Mouse (Mus musculus) neural tube, embryonic 10.5 days (tissue): ENCODE results near the gene Ubap2l.

ENCODE experiments used
- DNase-seq: peaks from one replicate; pipeline ENCODE4 v3.0.0-alpha.2; 2017; ENCODE audit warnings: low spot score; ENCODE audit errors: extremely low spot score

The Ubap2l gene

DNA sequence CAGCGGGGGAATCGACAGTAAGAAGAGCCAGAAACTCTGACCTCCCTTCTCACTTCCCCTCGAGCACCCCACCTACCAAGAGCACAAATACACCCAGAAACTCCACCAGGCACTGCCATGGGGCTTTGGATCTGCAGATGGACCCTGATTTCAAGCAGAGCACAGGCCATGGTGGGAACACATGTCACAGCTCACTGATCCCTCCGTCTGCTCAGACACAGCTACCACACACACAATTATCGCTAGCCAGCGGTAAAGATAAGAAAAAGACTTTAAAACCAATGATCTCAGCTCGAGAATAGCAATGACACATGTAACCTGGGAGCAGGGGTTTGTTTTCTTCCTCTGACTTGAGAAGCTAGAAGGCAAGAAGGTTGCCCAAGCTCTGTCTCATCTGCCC, 83.9 kb downstream of the Ubap2l start:
- no peak for DNase-seq

GRCm38 (mm10) chr3:89966946-89967345, 85.5 kb downstream of the Ubap2l start:
- no peak for DNase-seq

DNA sequence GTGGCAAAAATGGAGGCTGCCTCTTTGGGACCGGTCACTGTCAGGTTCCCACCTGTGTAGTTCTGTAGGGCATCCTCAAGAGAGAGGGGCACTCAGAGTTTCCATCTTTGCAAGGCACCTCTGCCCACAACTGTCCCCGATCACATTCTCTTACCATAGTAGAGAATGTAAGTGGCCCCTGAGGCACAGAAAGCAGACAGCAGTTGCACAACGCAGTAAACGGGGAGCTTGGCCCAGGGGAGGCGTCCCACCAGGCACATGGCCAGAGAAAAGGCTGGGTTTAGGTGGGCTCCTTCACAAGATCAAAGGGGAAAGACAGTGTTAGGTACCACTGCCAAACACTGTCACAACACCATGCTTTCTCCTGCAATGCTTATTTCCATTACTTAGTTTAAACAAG, 86.5 kb downstream of the Ubap2l start:
- DNase-seq, result no peak

DNA sequence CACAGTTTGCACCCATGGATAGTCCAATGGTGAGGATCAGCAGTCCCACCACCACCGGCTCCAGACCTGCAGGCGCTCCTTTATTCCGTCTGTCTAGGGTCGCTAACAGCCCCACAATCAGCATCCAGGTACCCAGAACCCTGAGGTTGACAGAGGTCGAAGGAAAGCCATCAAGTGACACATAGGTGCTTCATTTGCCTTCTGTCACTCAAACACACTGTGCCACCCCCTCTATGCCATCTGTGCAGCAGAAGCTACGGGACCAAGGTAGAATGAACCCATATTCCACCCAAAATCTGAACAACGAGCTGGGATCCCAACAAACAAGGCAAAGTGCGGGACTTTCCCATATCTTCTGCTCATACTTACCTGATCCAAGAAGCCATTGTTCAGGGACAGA, 86.9 kb downstream of the Ubap2l start:
- no peak for DNase-seq

GRCm38 (mm10) chr3:89963926-89964739, 88.3 kb downstream of the Ubap2l start:
- DNase-seq, result peak; percentile 61

DNA sequence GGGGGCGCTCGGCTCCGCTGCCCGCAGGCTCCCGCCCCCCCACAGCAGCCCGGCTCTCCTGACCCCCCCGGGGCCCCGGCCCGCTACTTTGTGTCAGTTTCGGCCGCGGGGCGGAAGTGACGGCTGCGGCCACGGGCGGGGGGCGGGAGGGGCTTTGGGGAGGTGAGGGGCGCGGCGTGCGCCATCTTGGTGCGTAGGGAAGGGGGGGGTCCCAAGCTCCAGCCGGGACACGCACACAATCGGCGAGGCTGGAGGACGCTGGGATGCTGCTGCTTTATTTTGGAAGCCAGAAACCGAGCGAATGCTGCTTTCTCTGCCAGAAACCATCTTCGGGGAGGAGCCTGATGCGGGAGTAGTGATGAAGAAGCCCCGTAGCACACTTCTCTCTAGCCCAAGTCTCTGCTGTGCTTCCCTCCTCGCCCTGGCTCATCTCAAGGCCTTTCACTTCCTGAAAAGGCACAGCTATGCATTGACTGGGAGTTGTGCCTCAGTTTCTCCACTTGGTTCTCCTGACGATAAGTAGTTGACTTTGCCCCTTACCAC, 89.1 kb downstream of the Ubap2l start, which contains the start of gene Atp8b2:
Atp8b2 (minus strand) TSS at position 288 of the 543 bp plus-strand sequence.
- peak; percentile 83 for DNase-seq

GRCm38 (mm10) chr3:89962751-89963220, 89.6 kb downstream of the Ubap2l start:
- no peak for DNase-seq

- no peak for DNase-seq
These were observed 90.2 kb downstream of the Ubap2l start for GRCm38 (mm10) chr3:89962059-89962750.

DNA sequence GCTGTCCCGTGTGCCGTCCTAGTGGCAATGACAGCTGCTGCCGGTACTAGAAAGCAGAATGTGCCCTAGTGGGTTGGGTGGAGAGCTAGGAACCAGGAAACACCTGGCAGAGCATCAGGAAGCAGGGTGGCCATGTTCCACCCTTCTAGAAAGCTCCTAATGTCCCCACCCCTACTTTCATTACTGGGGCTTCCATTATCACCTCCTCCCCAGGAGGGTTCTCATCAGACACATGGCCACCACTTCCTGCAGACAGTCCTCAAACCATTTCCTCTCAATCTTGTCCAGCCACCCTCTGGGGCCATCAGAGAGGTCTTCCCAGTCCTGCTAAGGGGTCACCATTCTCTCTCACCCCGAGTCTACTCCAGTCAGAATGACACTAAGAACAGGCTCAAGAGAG, 91.0 kb downstream of the Ubap2l start:
- no peak for DNase-seq

- peak; percentile 88 for DNase-seq
These were observed 92.0 kb downstream of the Ubap2l start for GRCm38 (mm10) chr3:89960469-89960868.

GRCm38 (mm10) chr3:89959435-89959834, 93.0 kb downstream of the Ubap2l start:
- no peak for DNase-seq

DNA sequence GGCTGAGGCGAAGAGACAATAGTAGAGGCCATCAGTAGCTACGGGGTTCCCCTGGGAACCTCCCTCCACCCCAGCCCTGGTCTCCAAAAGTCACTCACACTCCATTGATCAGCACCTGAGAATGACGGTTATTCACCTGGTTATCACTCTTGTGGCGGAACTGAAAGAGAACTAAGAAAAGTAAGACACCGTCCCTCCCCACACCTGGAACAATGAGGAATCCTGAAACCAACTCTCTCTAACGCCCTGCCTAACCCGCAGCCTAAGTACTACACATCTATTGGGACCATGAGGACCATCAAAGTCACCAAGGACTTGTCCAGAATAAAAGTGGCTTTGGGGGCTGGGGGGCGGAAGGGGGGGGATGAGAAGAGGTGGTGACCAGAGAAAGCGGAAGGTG, 94.5 kb downstream of the Ubap2l start:
- no peak for DNase-seq

DNA sequence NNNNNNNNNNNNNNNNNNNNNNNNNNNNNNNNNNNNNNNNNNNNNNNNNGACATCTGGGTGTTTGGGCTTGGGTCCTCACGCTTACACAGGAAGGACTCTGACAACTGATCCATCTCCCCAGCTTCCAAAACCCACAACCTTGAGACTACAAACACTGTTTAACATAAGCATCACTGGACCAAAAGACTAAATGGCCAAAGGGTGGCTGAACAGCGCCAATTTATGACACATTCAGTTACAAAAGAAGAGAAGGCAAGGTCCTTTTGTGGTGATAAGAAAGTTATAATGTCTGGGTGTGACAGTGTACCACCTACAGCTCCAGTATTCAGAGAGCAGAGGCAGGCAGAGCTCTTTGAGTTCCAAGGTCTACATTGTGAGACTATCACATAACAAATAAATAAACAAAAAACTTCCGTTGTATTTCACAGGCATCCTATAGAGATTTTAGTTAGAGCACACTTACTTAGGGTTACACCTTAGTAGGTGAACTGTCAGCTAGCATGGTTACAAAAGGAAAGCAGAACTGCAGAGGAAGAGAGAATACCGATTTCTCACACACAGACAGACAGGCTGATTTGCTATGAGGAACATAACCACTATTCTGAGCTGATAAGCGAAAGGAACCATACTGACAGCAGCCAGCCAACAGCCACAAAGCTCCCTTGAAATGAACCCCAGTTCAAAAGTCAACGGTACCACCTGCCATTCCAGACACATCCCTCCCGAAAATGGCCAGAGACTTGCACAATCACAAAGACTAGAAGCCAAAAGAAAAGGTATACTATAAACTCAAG, 96.1 kb downstream of the Ubap2l start:
- DNase-seq, result no peak

- DNase-seq, result peak; percentile 79
These were observed 99.0 kb downstream of the Ubap2l start for GRCm38 (mm10) chr3:89953420-89953819.
